Mouse (Mus musculus) T-cell, adult 2 months (primary cell): ENCODE data around the gene Pfn3.

Experiments used
- DNase-seq: peaks from one replicate; pipeline ENCODE4 v3.0.0; 2022; ENCODE audit warnings: low spot score

The Pfn3 gene

GRCm38 (mm10) chr13:55398088-55398487 is 16.9 kb downstream of the Pfn3 start, which contains the start of gene Slc34a1:
TSS of gene Slc34a1 (plus strand) at chr13:55398187.
- DNase-seq = no peak

GRCm38 (mm10) chr13:55392933-55393332 is 22.1 kb downstream of the Pfn3 start:
- peak; percentile 39 for DNase-seq

DNA sequence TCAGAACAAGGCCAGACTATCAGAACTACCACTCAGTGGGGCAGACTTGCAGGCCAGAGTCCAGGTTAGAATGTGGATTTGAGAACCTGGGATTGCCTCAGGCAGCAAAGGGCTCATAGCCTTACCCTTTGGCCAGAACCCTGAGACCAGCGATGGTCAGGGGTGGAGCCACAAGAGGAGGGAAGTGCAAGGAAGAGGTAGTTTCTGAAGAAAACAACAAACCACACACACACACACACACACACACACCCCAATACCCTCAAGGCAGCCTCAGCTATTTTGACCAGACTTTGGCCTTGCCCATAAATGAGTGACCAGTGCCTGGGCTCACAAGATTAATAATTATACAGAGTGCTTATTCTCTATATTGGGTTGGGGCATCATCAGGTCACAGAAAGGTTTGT is 23.4 kb downstream of the Pfn3 start:
- DNase-seq = no peak

- no peak for DNase-seq
Measured at GRCm38 (mm10) chr13:55390644-55391043, 24.4 kb downstream of the Pfn3 start.

- no peak for DNase-seq
Measured at GRCm38 (mm10) chr13:55381790-55382189, 33.2 kb downstream of the Pfn3 start.

DNA sequence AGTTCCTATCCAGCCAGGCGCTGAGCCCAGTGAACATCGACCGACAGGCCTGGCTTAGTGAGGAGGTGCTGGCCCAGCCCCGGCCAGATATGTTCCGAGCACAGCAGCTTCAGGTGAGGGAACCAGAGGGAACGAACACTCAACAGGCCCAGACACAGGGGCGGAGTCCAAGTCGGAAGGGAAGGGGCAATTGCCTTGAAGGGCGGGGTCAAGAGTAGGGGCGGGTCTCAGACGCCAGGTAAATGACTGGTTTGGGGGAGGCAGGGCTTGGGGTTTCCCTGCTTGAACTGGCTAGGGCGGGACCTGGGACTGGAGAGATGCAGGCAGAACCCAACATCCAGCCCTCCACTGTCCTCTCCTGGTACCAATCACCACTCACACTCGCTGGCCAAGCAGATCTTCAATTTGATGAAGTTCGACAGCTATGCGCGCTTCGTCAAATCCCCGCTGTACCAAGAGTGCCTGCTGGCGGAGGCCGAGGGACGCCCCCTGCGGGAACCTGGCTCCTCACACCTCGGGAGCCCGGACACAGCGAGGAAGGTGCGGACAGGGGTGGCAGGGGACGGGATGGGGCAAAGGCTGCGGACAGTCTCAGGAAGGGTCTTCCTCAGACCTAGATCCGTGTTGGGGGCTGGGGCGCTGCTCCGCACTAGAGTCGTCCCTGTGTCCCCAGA is 36.0 kb downstream of the Pfn3 start:
- DNase-seq = no peak

DNA sequence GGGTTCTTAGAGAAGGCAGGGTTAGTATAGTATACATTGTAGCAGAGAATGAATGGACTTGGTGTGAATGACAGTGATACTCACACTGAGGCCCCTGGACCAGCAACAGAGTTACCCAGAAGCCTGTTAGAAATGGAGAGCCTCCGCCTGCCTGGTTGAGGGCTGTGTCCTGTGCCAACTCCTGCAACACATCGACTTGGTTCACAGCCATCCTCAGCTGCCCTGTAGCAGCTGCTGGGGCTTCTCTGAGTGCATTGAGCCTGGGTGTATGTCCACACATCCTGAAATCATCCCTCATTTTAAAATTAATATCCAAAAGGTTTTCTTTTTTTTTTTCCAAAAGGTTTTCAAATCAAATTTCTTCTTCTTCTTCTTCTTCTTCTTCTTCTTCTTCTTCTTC is 39.2 kb downstream of the Pfn3 start:
- no peak for DNase-seq

- DNase-seq = no peak
Measured at GRCm38 (mm10) chr13:55374206-55374924, 40.7 kb downstream of the Pfn3 start.

DNA sequence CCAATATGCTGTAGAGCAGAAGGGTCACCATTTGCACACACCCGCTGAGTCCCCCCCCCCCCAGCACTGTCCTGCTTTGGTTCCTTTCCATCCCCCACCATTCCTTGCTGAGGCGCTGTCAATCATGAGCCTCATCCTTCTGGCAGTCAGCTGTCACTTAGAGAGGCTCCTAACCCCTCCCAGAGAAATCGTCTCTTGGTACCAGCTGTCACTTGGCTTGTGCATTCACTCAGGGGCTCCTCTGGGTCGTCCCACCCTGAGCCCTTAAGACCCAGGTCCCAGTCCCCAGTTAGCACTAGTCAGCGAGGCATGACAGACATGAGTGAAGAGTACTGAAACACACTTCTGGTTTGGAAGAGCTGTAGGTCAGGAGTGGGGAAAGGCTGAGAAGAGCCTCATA is 43.3 kb downstream of the Pfn3 start:
- no peak for DNase-seq

- no peak for DNase-seq
Measured at GRCm38 (mm10) chr13:55371007-55371681, 43.9 kb downstream of the Pfn3 start.

DNA sequence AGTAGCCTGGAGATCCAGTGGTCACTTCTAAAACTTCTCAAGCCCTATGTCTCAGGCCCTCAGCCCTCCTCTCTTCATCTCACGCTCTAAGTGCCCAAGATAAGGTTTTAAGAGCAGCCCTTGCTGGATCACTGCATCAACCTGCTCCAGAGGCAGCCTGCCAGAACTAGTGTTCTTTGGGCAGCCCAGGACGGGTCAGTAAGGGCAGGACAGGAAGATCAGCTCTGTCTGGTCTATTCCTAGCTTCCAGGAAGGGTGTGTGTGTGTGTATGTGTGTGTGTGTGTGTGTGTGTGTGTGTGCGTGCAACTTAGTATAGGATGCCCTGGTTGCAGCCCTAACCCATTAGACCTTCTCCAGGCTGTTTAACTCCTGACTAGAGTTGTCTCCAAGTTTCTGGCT is 44.8 kb downstream of the Pfn3 start:
- no peak for DNase-seq

GRCm38 (mm10) chr13:55369531-55370114 is 45.4 kb downstream of the Pfn3 start, which contains the start of gene Rgs14:
TSS of gene Rgs14 (plus strand) at chr13:55369732.
- DNase-seq = peak; percentile 79

DNA sequence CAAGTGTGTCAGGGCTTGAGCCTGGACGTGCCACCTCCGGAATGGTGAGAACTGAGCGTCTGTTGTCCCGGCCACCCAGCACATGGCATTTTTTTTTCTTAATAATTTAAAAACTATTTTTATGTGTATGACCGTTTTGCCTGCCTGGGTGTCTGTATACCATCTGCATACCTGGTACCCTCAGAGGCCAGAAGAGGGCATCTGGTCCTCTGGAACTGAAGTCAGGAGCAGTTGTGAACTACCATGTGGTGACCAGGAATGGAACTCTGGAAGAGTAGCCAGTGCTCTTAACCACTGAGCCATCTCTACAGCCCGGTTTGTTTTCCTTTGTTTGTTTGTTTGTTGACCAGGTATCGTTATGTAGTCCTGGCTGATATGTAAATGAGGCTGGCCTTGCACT is 46.6 kb downstream of the Pfn3 start:
- DNase-seq = no peak
